Mouse (Mus musculus): ENCODE results near the gene Wbp1.

DNA sequence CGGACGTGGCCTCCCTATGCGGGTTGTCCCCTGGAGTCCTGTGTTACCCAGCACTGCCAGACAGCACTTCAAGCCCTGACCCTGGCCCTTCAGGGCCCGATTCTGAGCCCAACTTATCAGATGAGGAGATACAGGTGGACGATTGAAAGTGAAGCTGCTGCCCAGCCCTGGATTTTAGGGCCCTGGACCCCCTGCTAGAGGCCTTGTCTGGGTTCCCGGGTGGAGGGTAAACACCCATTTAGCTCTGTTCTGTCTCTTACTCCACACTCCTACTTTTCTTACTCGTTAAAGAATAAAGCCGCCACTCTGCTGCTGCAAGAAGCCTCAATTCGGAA is 33.5 kb downstream of the Wbp1 start:
- TF ChIP-seq GATA1 (IDR thresholded peaks at IDR 0.05; ENCODE audit: borderline replicate concordance, low read length): no peak
- TF ChIP-seq FLI1 (IDR thresholded peaks at IDR 0.05; ENCODE audit: low read length): no peak

Measured in megakaryocyte, embryonic 14.5 days (primary cell).